Mouse (Mus musculus): ENCODE results near the gene Lclat1. TPM values are rescaled to one million over a fixed set of nuclear protein-coding genes. Genes with fewer than 3 reads are reported as not detected.

The Lclat1 gene
- polyA plus RNA-seq, 1 experiment: 22.8 TPM

DNA sequence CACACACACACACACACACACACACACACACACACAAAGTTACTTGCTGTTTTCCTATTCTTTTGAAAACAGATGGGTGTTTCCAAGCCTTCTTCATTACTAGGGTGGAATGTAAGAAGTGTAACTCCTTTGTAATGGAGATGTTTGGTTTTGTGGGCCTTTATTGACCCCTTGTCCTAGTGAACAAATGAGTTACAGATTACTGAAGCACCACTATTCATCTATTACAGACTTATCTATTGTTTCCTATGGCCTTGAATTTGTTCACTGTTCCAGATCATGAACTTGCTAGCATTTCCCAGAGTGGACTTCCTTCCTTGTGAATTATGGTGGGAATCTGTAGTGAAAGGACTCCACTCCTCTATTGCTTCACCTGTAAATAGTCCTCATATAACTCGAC, 48.8 kb downstream of the Lclat1 start:
- Histone ChIP-seq H3K4me1 (ENCODE audit: control insufficient read depth, insufficient read depth, low read length) (peaks cover 2% of the 10 kb centered on the region; the same call in 1 of the 2 replicates), H3K4me3 (replicated peaks; ENCODE audit: extremely low read depth, low read depth, low read length) (no peak overlapping the region)
- no peak for DNase-seq
- 78% methylated on average over 1 of the region's 1 CpGs for WGBS
- TF ChIP-seq CTCF (IDR thresholded peaks at IDR 0.05; ENCODE audit: insufficient read depth, low read length) (no peak), POLR2A (IDR thresholded peaks at IDR 0.05; ENCODE audit: borderline replicate concordance, extremely low read depth, low read depth, low read length) (no peak)

DNA sequence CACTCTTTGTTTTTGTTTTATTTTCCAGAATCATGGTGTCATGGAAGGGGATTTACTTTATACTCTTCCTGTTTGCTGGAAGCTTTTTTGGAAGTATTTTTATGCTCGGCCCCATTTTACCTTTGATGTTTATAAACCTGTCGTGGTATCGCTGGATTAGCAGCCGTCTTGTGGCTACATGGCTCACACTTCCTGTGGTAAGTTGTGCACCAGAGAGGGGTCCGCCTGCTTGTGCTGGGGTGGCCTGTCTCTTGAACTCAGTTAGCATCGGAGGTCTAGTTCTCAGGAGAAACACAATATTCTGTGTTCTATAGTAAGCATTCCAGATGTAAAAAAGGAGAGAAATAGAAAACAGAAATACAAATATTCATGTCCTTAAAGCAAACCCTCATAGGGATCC, 54.0 kb downstream of the Lclat1 start:
- no peak for DNase-seq

DNA sequence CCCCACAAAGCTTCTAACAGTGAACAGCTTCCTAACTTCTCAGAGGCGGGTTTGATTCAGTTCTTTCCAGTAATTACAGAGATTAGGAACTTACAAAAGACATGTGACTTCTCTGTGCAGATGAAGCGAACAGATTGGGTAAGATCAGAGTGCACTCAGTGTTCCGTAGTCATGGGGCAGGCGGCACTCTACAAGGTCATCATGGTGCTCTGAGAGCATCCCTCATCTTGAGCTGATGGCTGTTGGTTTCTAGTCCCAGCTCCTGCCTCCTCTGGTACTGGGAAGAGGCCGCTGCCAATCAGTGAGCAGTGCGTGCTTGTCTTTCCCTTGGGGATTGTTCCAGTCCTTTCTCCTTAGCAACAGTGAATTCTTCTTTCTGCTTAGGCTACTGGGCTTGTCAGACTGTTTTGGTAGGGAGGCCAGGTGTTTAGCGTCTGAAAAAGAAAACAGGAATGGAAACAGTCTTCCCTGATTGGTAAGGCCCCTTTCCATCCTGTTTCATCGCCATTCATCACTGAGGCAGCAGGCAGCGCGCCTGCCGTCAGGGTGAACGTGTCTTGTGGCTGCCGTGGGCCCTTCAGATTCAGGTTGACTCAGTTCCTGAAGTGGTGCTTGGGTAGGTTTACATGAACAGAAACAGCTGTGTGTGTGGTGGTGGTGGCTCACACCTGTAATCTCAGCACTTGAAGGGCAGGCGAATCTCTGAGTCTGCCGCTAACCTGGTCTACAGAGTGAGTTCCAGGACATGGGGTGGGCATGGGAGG, 54.8 kb downstream of the Lclat1 start:
- H3K4me1 ChIP-seq (ENCODE audit: control insufficient read depth, insufficient read depth, low read length): peaks cover 2% of the 10 kb centered on the region; the same call in 1 of the 2 replicates
- H3K4me3 ChIP-seq (replicated peaks; ENCODE audit: extremely low read depth, low read depth, low read length): no peak overlapping the region
- WGBS: 69% methylated on average over 15 of the region's 15 CpGs
- no peak for DNase-seq
- no peak for TF ChIP-seq CTCF (IDR thresholded peaks at IDR 0.05; ENCODE audit: insufficient read depth, low read length)
- no peak for TF ChIP-seq POLR2A (IDR thresholded peaks at IDR 0.05; ENCODE audit: borderline replicate concordance, extremely low read depth, low read depth, low read length)

More for the DNA sequence above, 54.0 kb downstream of the Lclat1 start:
- peaks cover 2% of the 10 kb centered on the region; the same call in 1 of the 2 replicates for H3K4me1 ChIP-seq (ENCODE audit: control insufficient read depth, insufficient read depth, low read length)
- 50% methylated on average over 6 of the region's 6 CpGs for WGBS
- H3K4me3 ChIP-seq (replicated peaks; ENCODE audit: extremely low read depth, low read depth, low read length): no peak overlapping the region
- TF ChIP-seq POLR2A (IDR thresholded peaks at IDR 0.05; ENCODE audit: borderline replicate concordance, extremely low read depth, low read depth, low read length): no peak

DNA sequence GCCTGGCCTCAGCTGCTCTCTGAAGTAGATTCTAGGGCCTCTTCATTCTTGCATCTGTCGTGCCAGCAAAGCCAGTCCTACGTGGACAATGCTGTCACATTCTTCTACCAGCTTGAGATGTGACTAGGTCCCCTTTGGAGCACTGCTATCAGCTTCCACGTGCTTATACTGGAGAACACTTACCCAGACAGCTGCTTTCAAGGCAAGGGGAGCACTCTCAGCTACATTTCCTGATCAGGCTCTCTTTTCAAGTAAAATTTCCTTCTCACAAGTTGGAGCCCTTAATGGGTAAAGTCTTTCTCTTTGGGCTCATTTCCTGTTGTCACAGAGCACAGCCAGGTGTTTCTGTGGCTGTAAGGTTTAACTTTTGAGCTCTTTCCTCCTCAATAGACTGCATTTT, 55.8 kb downstream of the Lclat1 start:
- Histone ChIP-seq H3K4me3 (replicated peaks; ENCODE audit: extremely low read depth, low read depth, low read length) (no peak overlapping the region), H3K4me1 (ENCODE audit: control insufficient read depth, insufficient read depth, low read length) (peaks cover 2% of the 10 kb centered on the region; the same call in 1 of the 2 replicates)
- 45% methylated on average over 3 of the region's 3 CpGs for WGBS
- DNase-seq: no peak
- TF ChIP-seq POLR2A (IDR thresholded peaks at IDR 0.05; ENCODE audit: borderline replicate concordance, extremely low read depth, low read depth, low read length) (no peak), CTCF (IDR thresholded peaks at IDR 0.05; ENCODE audit: insufficient read depth, low read length) (no peak)

DNA sequence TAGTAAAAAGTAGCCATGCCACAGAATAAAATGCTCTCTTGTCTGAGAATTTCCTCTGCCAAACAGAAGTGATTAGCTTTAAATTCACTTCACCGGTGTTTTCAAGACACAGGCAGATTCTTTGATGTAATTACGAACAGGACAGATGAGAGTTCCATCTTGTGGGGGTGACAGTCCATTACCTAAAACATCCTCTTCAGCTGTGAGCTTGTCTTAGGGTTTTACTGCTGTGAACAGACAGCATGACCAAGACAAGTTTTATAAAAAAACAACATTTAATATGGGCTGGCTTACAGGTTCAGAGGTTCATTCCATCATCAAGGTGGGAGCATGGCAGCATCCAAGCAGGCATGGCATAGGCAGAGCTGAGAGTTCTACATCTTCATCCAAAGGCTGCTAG, 56.3 kb downstream of the Lclat1 start:
- WGBS: 87% methylated on average over 2 of the region's 2 CpGs
- Histone ChIP-seq H3K4me1 (ENCODE audit: control insufficient read depth, insufficient read depth, low read length) (peaks cover 2% of the 10 kb centered on the region; the same call in 1 of the 2 replicates), H3K4me3 (replicated peaks; ENCODE audit: extremely low read depth, low read depth, low read length) (no peak overlapping the region)
- no peak for TF ChIP-seq POLR2A (IDR thresholded peaks at IDR 0.05; ENCODE audit: borderline replicate concordance, extremely low read depth, low read depth, low read length)
- TF ChIP-seq CTCF (IDR thresholded peaks at IDR 0.05; ENCODE audit: insufficient read depth, low read length): no peak
- DNase-seq: no peak

DNA sequence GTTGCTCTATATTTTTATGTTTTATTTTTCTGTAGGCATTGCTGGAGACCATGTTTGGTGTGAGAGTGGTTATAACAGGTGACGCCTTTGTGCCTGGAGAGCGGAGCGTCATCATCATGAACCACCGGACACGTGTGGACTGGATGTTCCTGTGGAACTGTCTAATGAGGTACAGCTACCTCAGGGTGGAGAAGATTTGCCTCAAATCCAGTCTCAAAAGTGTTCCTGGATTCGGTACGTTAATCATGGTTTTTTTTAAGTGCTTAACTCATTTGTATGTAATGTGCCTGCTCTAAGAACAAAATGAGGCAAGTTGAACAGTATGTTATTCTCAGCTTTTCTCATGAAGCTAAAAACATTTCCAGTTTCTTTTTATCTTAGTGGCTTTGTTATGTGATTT, 61.7 kb downstream of the Lclat1 start:
- DNase-seq: no peak
- 90% methylated on average over 7 of the region's 7 CpGs for WGBS

DNA sequence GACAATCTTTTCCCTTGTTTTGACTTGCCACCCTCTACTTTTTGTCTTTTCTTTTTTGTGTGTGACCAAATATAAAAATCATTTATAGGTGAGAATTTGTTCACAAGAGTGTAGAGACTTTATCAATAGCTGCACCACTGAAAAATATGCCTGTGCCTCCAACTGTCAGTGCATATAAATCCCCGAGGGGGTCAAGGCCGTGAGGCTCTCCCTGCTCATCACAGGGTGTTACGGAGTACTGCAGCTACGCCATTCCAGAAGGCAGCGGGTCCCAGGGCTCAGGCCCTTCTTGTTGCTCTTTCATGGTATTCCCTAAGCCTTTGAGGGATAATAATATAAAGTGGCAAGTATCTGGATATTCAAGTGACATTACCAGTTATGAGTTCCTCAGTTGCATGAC, 62.4 kb downstream of the Lclat1 start:
- Histone ChIP-seq H3K4me3 (replicated peaks; ENCODE audit: extremely low read depth, low read depth, low read length) (no peak overlapping the region), H3K4me1 (ENCODE audit: control insufficient read depth, insufficient read depth, low read length) (peaks cover 2% of the 10 kb centered on the region; the same call in 1 of the 2 replicates)
- TF ChIP-seq POLR2A (IDR thresholded peaks at IDR 0.05; ENCODE audit: borderline replicate concordance, extremely low read depth, low read depth, low read length): no peak
- TF ChIP-seq CTCF (IDR thresholded peaks at IDR 0.05; ENCODE audit: insufficient read depth, low read length): no peak
- no peak for DNase-seq
- 92% methylated on average over 5 of the region's 5 CpGs for WGBS

More for the DNA sequence above, 61.7 kb downstream of the Lclat1 start:
- H3K4me3 ChIP-seq (replicated peaks; ENCODE audit: extremely low read depth, low read depth, low read length): no peak overlapping the region
- peaks cover 2% of the 10 kb centered on the region; the same call in 1 of the 2 replicates for H3K4me1 ChIP-seq (ENCODE audit: control insufficient read depth, insufficient read depth, low read length)
- TF ChIP-seq POLR2A (IDR thresholded peaks at IDR 0.05; ENCODE audit: borderline replicate concordance, extremely low read depth, low read depth, low read length) (no peak), CTCF (IDR thresholded peaks at IDR 0.05; ENCODE audit: insufficient read depth, low read length) (no peak)

DNA sequence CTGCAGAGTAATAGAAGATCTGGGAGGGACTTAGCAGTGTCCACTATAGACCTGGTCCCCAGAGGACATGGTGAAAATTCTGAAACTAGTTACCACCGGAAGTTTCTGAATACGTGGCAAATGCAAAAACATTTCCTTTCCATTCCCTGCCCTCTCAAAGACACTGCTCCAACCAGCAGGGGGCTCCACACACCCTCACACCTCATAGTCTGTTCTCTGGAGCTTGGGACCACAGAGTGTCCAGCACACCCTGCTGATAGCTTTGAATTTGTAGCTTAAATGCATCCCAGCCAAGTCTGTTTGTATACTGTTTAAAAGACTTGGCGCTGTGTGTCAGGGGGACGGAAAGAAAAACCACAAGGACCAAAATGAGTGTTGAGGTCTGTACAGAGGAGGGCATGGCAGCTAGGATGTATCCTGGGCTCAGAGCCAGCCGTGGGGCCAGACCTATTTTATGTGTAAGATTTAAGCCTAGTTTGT, 66.3 kb downstream of the Lclat1 start:
- WGBS: 21% methylated on average over 5 of the region's 5 CpGs
- TF ChIP-seq CTCF (IDR thresholded peaks at IDR 0.05; ENCODE audit: insufficient read depth, low read length): peak; percentile 73
- TF ChIP-seq POLR2A (IDR thresholded peaks at IDR 0.05; ENCODE audit: borderline replicate concordance, extremely low read depth, low read depth, low read length): no peak

DNA sequence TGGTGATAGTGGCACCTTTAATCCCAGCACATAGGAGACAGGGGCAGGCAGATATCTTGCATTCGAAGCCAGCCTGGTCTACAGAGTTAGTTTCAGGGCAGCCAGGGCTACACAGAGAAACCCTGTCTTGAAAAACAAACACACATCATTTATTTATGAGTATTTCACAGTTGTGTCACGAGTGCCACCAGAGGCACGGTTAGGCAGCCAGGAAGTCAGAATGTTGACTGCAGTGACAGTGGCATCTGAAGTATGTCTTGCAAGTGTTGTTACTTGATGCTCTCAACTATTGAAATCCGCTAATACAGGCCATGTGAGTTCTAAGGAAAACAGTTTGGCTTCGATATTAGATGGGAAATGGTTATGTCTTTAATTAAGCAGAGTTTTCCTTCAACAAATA, 67.9 kb downstream of the Lclat1 start:
- no peak for DNase-seq
- Histone ChIP-seq H3K4me3 (replicated peaks; ENCODE audit: extremely low read depth, low read depth, low read length) (no peak overlapping the region), H3K4me1 (ENCODE audit: control insufficient read depth, insufficient read depth, low read length) (peaks cover 2% of the 10 kb centered on the region; the same call in 1 of the 2 replicates)
- 54% methylated on average over 5 of the region's 5 CpGs for WGBS
- TF ChIP-seq CTCF (IDR thresholded peaks at IDR 0.05; ENCODE audit: insufficient read depth, low read length): no peak
- TF ChIP-seq POLR2A (IDR thresholded peaks at IDR 0.05; ENCODE audit: borderline replicate concordance, extremely low read depth, low read depth, low read length): no peak

More for the DNA sequence above, 66.3 kb downstream of the Lclat1 start:
- peak; percentile 24 for DNase-seq
- H3K4me3 ChIP-seq (replicated peaks; ENCODE audit: extremely low read depth, low read depth, low read length): no peak overlapping the region
- peaks cover 2% of the 10 kb centered on the region; the same call in 1 of the 2 replicates for H3K4me1 ChIP-seq (ENCODE audit: control insufficient read depth, insufficient read depth, low read length)

DNA sequence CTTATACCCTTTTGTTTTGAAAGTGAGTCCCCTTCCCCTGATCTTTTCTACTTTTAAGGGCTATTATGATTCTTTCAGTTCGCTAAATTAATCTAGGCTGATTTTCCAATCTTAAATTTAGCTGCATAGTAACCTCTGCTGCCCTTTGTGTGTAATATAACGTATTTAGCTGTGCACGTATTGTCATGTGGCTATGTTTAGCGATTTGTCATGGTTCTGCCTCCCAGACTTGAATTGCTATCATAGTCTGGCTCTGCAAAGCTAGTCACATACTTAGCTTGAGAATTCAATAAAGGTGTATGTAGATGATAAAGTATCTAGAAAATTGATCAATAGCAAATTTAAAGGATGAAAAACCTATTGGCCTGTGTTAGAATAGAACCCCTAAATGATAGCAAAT, 69.3 kb downstream of the Lclat1 start:
- no peak for DNase-seq
- H3K4me3 ChIP-seq (replicated peaks; ENCODE audit: extremely low read depth, low read depth, low read length): no peak overlapping the region
- peaks cover 2% of the 10 kb centered on the region; the same call in 1 of the 2 replicates for H3K4me1 ChIP-seq (ENCODE audit: control insufficient read depth, insufficient read depth, low read length)
- WGBS: 88% methylated on average over 4 of the region's 4 CpGs
- TF ChIP-seq CTCF (IDR thresholded peaks at IDR 0.05; ENCODE audit: insufficient read depth, low read length) (no peak), POLR2A (IDR thresholded peaks at IDR 0.05; ENCODE audit: borderline replicate concordance, extremely low read depth, low read depth, low read length) (no peak)
